Mouse (Mus musculus) heart, postnatal 10 days (tissue): ENCODE measurements around the gene A2ml1. TPM values are rescaled to one million over a fixed set of nuclear protein-coding genes. Genes with fewer than 3 reads are reported as not detected.

Experiments used
- DNase-seq, 2 experiments: peaks; one replicate each; pipeline ENCODE4 v3.0.0; 2021
- intact Hi-C: fragments of 180-260 bp; cut with DNase I; formaldehyde crosslinking; loops from one replicate; pipeline ENCODE4 v1.15.1; 2025
- total RNA-seq, 2 experiments: library from RNA; stranded (reverse); gene quantifications; 2 replicates each; pipeline ENCODE4 v1.2.3; 2021

A2ml1 gene
- total RNA-seq, 2 experiments from 2014 or later = not detected

- intact Hi-C loops = no loop called here
- DNase-seq = no peak
Observed at GRCm38 (mm10) chr6:128566589-128566988, 14.8 kb downstream of the A2ml1 start.

GRCm38 (mm10) chr6:128554049-128554448 is 27.4 kb downstream of the A2ml1 start:
- no peak for DNase-seq
- intact Hi-C loops = no loop called here

- intact Hi-C loops = no loop called here
- no peak for DNase-seq
Observed at GRCm38 (mm10) chr6:128549463-128550452, 31.6 kb downstream of the A2ml1 start.

- intact Hi-C loops = no loop called here
- DNase-seq = no peak
Observed at GRCm38 (mm10) chr6:128548532-128548931, 32.9 kb downstream of the A2ml1 start.

- no peak for DNase-seq
- intact Hi-C loops = no loop called here
Observed at GRCm38 (mm10) chr6:128545402-128545801, 36.0 kb downstream of the A2ml1 start.

GRCm38 (mm10) chr6:128543226-128543625 is 38.2 kb downstream of the A2ml1 start:
- intact Hi-C loops = no loop called here

GRCm38 (mm10) chr6:128535250-128535649 is 46.2 kb downstream of the A2ml1 start:
- no peak for DNase-seq
- intact Hi-C loops = no loop called here

More at GRCm38 (mm10) chr6:128543226-128543625, 38.2 kb downstream of the A2ml1 start:
- no peak for DNase-seq

GRCm38 (mm10) chr6:128533296-128533695 is 48.1 kb downstream of the A2ml1 start:
- intact Hi-C loops = no loop called here
- no peak for DNase-seq

- intact Hi-C loops = no loop called here
Observed at GRCm38 (mm10) chr6:128532701-128533100, 48.7 kb downstream of the A2ml1 start.

GRCm38 (mm10) chr6:128528491-128528890 is 52.9 kb downstream of the A2ml1 start:
- intact Hi-C loops = no loop called here
- peak; percentile 2 to 4 for DNase-seq

More at GRCm38 (mm10) chr6:128532701-128533100, 48.7 kb downstream of the A2ml1 start:
- DNase-seq = no peak

GRCm38 (mm10) chr6:128527110-128527509 is 54.3 kb downstream of the A2ml1 start:
- DNase-seq = no peak
- intact Hi-C loops = no loop called here

- DNase-seq = no peak
- intact Hi-C loops = no loop called here
Observed at GRCm38 (mm10) chr6:128526601-128527000, 54.8 kb downstream of the A2ml1 start, which contains the start of gene Pzp. Pzp (minus strand) TSS chr6:128526720.

- DNase-seq = no peak
- intact Hi-C loops = no loop called here
Observed at GRCm38 (mm10) chr6:128525801-128526200, 55.6 kb downstream of the A2ml1 start.

- intact Hi-C loops = no loop called here
Observed at GRCm38 (mm10) chr6:128523360-128523759, 58.0 kb downstream of the A2ml1 start.

GRCm38 (mm10) chr6:128519159-128519558 is 62.2 kb downstream of the A2ml1 start:
- DNase-seq = no peak
- intact Hi-C loops = no loop called here

More at GRCm38 (mm10) chr6:128523360-128523759, 58.0 kb downstream of the A2ml1 start:
- DNase-seq = no peak

GRCm38 (mm10) chr6:128505676-128506236 is 75.7 kb downstream of the A2ml1 start:
- intact Hi-C loops = no loop called here
- DNase-seq = no peak

GRCm38 (mm10) chr6:128504743-128505142 is 76.7 kb downstream of the A2ml1 start:
- intact Hi-C loops = no loop called here
- DNase-seq = no peak

- intact Hi-C loops = no loop called here
- no peak for DNase-seq
Observed at GRCm38 (mm10) chr6:128495346-128495745, 86.1 kb downstream of the A2ml1 start.

GRCm38 (mm10) chr6:128494646-128495331 is 86.6 kb downstream of the A2ml1 start:
- intact Hi-C loops = no loop called here
- DNase-seq = peak; percentile 18 to 21

- DNase-seq = no peak
- intact Hi-C loops = no loop called here
Observed at GRCm38 (mm10) chr6:128491916-128492315, 89.5 kb downstream of the A2ml1 start.

- no peak for DNase-seq
- intact Hi-C loops = no loop called here
Observed at GRCm38 (mm10) chr6:128490141-128490540, 91.3 kb downstream of the A2ml1 start.
